Mouse (Mus musculus) limb, embryonic 12.5 days (tissue): ENCODE results near the gene Dstyk. TPM values are rescaled to one million over a fixed set of nuclear protein-coding genes. Genes with fewer than 3 reads are reported as not detected.

Experiments
- ATAC-seq: fragments of 200-750 bp; cut with Nextera tagmentation; 2 replicates; pipeline ENCODE4 v1.8.0; 2017; ENCODE audit warnings: low read depth, moderate TSS enrichment; ENCODE audit not compliant: insufficient number of reproducible peaks, insufficient read depth, low FRiP score, low TSS enrichment
- H3K27ac ChIP-seq: fragments of 300-500 bp; sonication (generic); 2 replicates; pipeline ENCODE4 v1.5.1; 2016; ENCODE audit warnings: mild to moderate bottlenecking, moderate library complexity
- H3K27me3 ChIP-seq: fragments of 300-500 bp; sonication (generic); 2 replicates; pipeline ENCODE4 v1.6.1; 2016; ENCODE audit warnings: mild to moderate bottlenecking, moderate library complexity
- H3K36me3 ChIP-seq: fragments of 300-500 bp; sonication (generic); 2 replicates; pipeline ENCODE4 v1.6.1; 2016; ENCODE audit warnings: mild to moderate bottlenecking, moderate library complexity
- H3K4me1 ChIP-seq: fragments of 300-500 bp; sonication (generic); replicated peaks from 2 replicates; pipeline ENCODE4 v1.6.1; 2016
- H3K4me2 ChIP-seq: fragments of 300-500 bp; sonication (generic); 2 replicates; pipeline ENCODE4 v1.6.1; 2016; ENCODE audit warnings: mild to moderate bottlenecking, moderate library complexity
- H3K4me3 ChIP-seq: fragments of 300-500 bp; sonication (generic); replicated peaks from 2 replicates; pipeline ENCODE4 v1.5.1; 2016; ENCODE audit warnings: mild to moderate bottlenecking
- H3K9ac ChIP-seq: fragments of 300-500 bp; sonication (generic); replicated peaks from 2 replicates; pipeline ENCODE4 v1.6.1; 2016; ENCODE audit warnings: mild to moderate bottlenecking, moderate library complexity
- H3K9me3 ChIP-seq: fragments of 300-500 bp; sonication (generic); 2 replicates; pipeline ENCODE4 v1.6.1; 2016; ENCODE audit warnings: mild to moderate bottlenecking, moderate library complexity
- WGBS: fragments of 180-500 bp; shearing (Covaris S2); methylation state at CpG from one replicate; pipeline ENCODE4 v1.1.7; 2016; 5-methylcytosine and 5-hydroxymethylcytosine counted together
- polyA plus RNA-seq: library from polyadenylated mRNA; unstranded; fragments of >200 nt; fragmentation: Nextera tagmentation; extraction: Ambion mirVana; gene quantifications from 2 replicates; pipeline ENCODE4 v1.2.1, GENCODE M21; 2016

Gene Dstyk
- polyA plus RNA-seq, 1 experiment from 2014 or later = 21.3 TPM

- peaks cover 66% of the 10 kb centered on the region for H3K36me3 ChIP-seq
- no peaks in the 10 kb centered on the region for H3K9me3 ChIP-seq
- ATAC-seq = no peak
- H3K4me2 ChIP-seq = no peak overlapping the region
- H3K9ac ChIP-seq = no peak overlapping the region
- no peak overlapping the region for H3K4me3 ChIP-seq
- no peaks in the 10 kb centered on the region for H3K27me3 ChIP-seq
- H3K4me1 ChIP-seq = peaks cover 38% of the 10 kb centered on the region
- 0 out of 2 replicates have a peak overlapping the region, but pooled peaks have one; percentile 51 for H3K27ac ChIP-seq
- 59% methylated on average over 8 of the region's 8 CpGs for WGBS
These were observed 40.9 kb upstream of the Dstyk start for GRCm38 (mm10) chr1:132376211-132377054.

GRCm38 (mm10) chr1:132377055-132377365 is 40.3 kb upstream of the Dstyk start:
- WGBS = 57% methylated on average over 7 of the region's 7 CpGs
- ATAC-seq = no peak
- peaks cover 62% of the 10 kb centered on the region for H3K36me3 ChIP-seq

GRCm38 (mm10) chr1:132377811-132378210 is 39.5 kb upstream of the Dstyk start:
- H3K36me3 ChIP-seq = peaks cover 57% of the 10 kb centered on the region
- no peak overlapping the region for H3K27ac ChIP-seq
- 86% methylated on average over 3 of the region's 3 CpGs for WGBS
- H3K9ac ChIP-seq = no peak overlapping the region
- no peak overlapping the region for H3K4me2 ChIP-seq
- no peak overlapping the region for H3K4me3 ChIP-seq
- peaks cover 38% of the 10 kb centered on the region for H3K4me1 ChIP-seq
- H3K9me3 ChIP-seq = no peaks in the 10 kb centered on the region
- H3K27me3 ChIP-seq = no peaks in the 10 kb centered on the region
- ATAC-seq = no peak

More at GRCm38 (mm10) chr1:132377055-132377365, 40.3 kb upstream of the Dstyk start:
- Histone ChIP-seq H3K9ac (no peak overlapping the region), H3K9me3 (no peaks in the 10 kb centered on the region), H3K27ac (0 out of 2 replicates have a peak overlapping the region, but pooled peaks have one; percentile 51), H3K4me3 (no peak overlapping the region), H3K4me2 (no peak overlapping the region), H3K27me3 (no peaks in the 10 kb centered on the region), H3K4me1 (peaks cover 38% of the 10 kb centered on the region)

GRCm38 (mm10) chr1:132380550-132381100 is 36.7 kb upstream of the Dstyk start:
- peaks cover 46% of the 10 kb centered on the region for H3K36me3 ChIP-seq

GRCm38 (mm10) chr1:132381929-132382328 is 35.4 kb upstream of the Dstyk start:
- Histone ChIP-seq H3K4me2 (no peak overlapping the region), H3K36me3 (peaks cover 46% of the 10 kb centered on the region), H3K4me1 (peaks cover 26% of the 10 kb centered on the region), H3K27ac (no peak overlapping the region), H3K4me3 (no peak overlapping the region), H3K9me3 (no peaks in the 10 kb centered on the region), H3K27me3 (no peaks in the 10 kb centered on the region), H3K9ac (no peak overlapping the region)
- 77% methylated on average over 10 of the region's 10 CpGs for WGBS
- ATAC-seq = no peak

More at GRCm38 (mm10) chr1:132380550-132381100, 36.7 kb upstream of the Dstyk start:
- no peak overlapping the region for H3K4me2 ChIP-seq
- no peaks in the 10 kb centered on the region for H3K27me3 ChIP-seq
- H3K4me1 ChIP-seq = peaks cover 32% of the 10 kb centered on the region
- H3K27ac ChIP-seq = no peak overlapping the region
- no peaks in the 10 kb centered on the region for H3K9me3 ChIP-seq
- no peak for ATAC-seq
- H3K9ac ChIP-seq = no peak overlapping the region
- no peak overlapping the region for H3K4me3 ChIP-seq
- WGBS = 85% methylated on average over 27 of the region's 27 CpGs

GRCm38 (mm10) chr1:132384001-132384554 is 33.3 kb upstream of the Dstyk start:
- Histone ChIP-seq H3K4me2 (no peak overlapping the region), H3K9ac (no peak overlapping the region), H3K4me3 (no peak overlapping the region), H3K4me1 (peaks cover 33% of the 10 kb centered on the region), H3K36me3 (peaks cover 28% of the 10 kb centered on the region), H3K27me3 (no peaks in the 10 kb centered on the region), H3K9me3 (no peaks in the 10 kb centered on the region), H3K27ac (no peak overlapping the region)
- 95% methylated on average over 8 of the region's 8 CpGs for WGBS
- no peak for ATAC-seq

GRCm38 (mm10) chr1:132385266-132385665 is 32.1 kb upstream of the Dstyk start:
- H3K27ac ChIP-seq = no peak overlapping the region
- H3K36me3 ChIP-seq = peaks cover 16% of the 10 kb centered on the region
- peaks cover 45% of the 10 kb centered on the region for H3K4me1 ChIP-seq
- 50% methylated on average over 14 of the region's 14 CpGs for WGBS
- 0 out of 2 replicates have a peak overlapping the region, but pooled peaks have one; percentile 8 for H3K4me2 ChIP-seq
- H3K9ac ChIP-seq = no peak overlapping the region
- H3K4me3 ChIP-seq = no peak overlapping the region
- no peaks in the 10 kb centered on the region for H3K9me3 ChIP-seq
- no peak for ATAC-seq
- no peaks in the 10 kb centered on the region for H3K27me3 ChIP-seq

- Histone ChIP-seq H3K36me3 (peaks cover 12% of the 10 kb centered on the region), H3K9me3 (no peaks in the 10 kb centered on the region), H3K4me3 (no peak overlapping the region), H3K9ac (no peak overlapping the region), H3K4me1 (peaks cover 49% of the 10 kb centered on the region), H3K27ac (no peak overlapping the region), H3K27me3 (no peaks in the 10 kb centered on the region), H3K4me2 (no peak overlapping the region)
- no peak for ATAC-seq
- 71% methylated on average over 4 of the region's 4 CpGs for WGBS
These were observed 31.6 kb upstream of the Dstyk start for GRCm38 (mm10) chr1:132385711-132386110.

GRCm38 (mm10) chr1:132386266-132386665 is 31.1 kb upstream of the Dstyk start:
- Histone ChIP-seq H3K4me3 (no peak overlapping the region), H3K4me1 (peaks cover 49% of the 10 kb centered on the region), H3K4me2 (no peak overlapping the region), H3K27ac (no peak overlapping the region), H3K9me3 (no peaks in the 10 kb centered on the region), H3K27me3 (no peaks in the 10 kb centered on the region), H3K9ac (no peak overlapping the region), H3K36me3 (peaks cover 6% of the 10 kb centered on the region)
- no peak for ATAC-seq
- WGBS = 85% methylated on average over 4 of the region's 4 CpGs

GRCm38 (mm10) chr1:132387943-132388342 is 29.4 kb upstream of the Dstyk start:
- Histone ChIP-seq H3K4me2 (peak overlapping the region; percentile 25; the same call in 1 of the 2 replicates), H3K4me1 (peaks cover 49% of the 10 kb centered on the region), H3K27ac (peak overlapping the region; percentile 18; the same call in 1 of the 2 replicates), H3K9ac (no peak overlapping the region), H3K9me3 (no peaks in the 10 kb centered on the region), H3K36me3 (0 out of 2 replicates have a peak, but pooled peaks cover 5% of the 10 kb centered on the region), H3K4me3 (no peak overlapping the region), H3K27me3 (no peaks in the 10 kb centered on the region)
- WGBS = 34% methylated on average over 4 of the region's 4 CpGs
- ATAC-seq = no peak
